Mouse (Mus musculus) embryonic facial prominence, embryonic 15.5 days (tissue): ENCODE data around the gene Ifit1bl2. TPM values are rescaled to one million over a fixed set of nuclear protein-coding genes. Genes with fewer than 3 reads are reported as not detected.
"Not testable (repeated sequence)": the region's sequence is repeated elsewhere in the genome, so short reads cannot be mapped to it uniquely, and the experiment has no call there.

ENCODE experiments used
- ATAC-seq: fragments of 200-750 bp; cut with Nextera tagmentation; 2 replicates; pipeline ENCODE4 v1.8.0; 2017; ENCODE audit warnings: low read depth, moderate TSS enrichment; ENCODE audit not compliant: insufficient number of reproducible peaks, low FRiP score, low TSS enrichment
- H3K27ac ChIP-seq: fragments of 300-500 bp; sonication (generic); replicated peaks from 2 replicates; pipeline ENCODE4 v1.5.1; 2015; ENCODE audit warnings: mild to moderate bottlenecking, inconsistent platforms
- H3K27me3 ChIP-seq: fragments of 300-500 bp; sonication (generic); 2 replicates; pipeline ENCODE4 v1.6.1; 2015; ENCODE audit warnings: inconsistent platforms
- H3K36me3 ChIP-seq: fragments of 300-500 bp; sonication (generic); 2 replicates; pipeline ENCODE4 v1.6.1; 2015; ENCODE audit warnings: mild to moderate bottlenecking, inconsistent platforms
- H3K4me1 ChIP-seq: fragments of 300-500 bp; sonication (generic); 2 replicates; pipeline ENCODE4 v1.6.1; 2015; ENCODE audit warnings: inconsistent platforms
- H3K4me2 ChIP-seq: fragments of 300-500 bp; sonication (generic); replicated peaks from 2 replicates; pipeline ENCODE4 v1.6.1; 2015; ENCODE audit warnings: mild to moderate bottlenecking, inconsistent platforms
- H3K4me3 ChIP-seq: fragments of 300-500 bp; sonication (generic); replicated peaks from 2 replicates; pipeline ENCODE4 v1.5.1; 2015; ENCODE audit warnings: mild to moderate bottlenecking, inconsistent platforms
- H3K9ac ChIP-seq: fragments of 300-500 bp; sonication (generic); 2 replicates; pipeline ENCODE4 v1.6.1; 2015; ENCODE audit warnings: inconsistent platforms
- H3K9me3 ChIP-seq: fragments of 300-500 bp; sonication (generic); replicated peaks from 2 replicates; pipeline ENCODE4 v1.6.1; 2016; ENCODE audit warnings: inconsistent platforms
- WGBS: fragments of 180-500 bp; shearing (Covaris S2); methylation state at CpG from one replicate; pipeline ENCODE4 v1.1.7; 2015; 5-methylcytosine and 5-hydroxymethylcytosine counted together
- polyA plus RNA-seq: library from polyadenylated mRNA; unstranded; fragments of >200 nt; fragmentation: Nextera tagmentation; extraction: Ambion mirVana; gene quantifications from 2 replicates; pipeline ENCODE4 v1.2.1, GENCODE M21; 2015

Ifit1bl2 gene
- polyA plus RNA-seq, 1 experiment from 2014 or later = 0.13 TPM

DNA sequence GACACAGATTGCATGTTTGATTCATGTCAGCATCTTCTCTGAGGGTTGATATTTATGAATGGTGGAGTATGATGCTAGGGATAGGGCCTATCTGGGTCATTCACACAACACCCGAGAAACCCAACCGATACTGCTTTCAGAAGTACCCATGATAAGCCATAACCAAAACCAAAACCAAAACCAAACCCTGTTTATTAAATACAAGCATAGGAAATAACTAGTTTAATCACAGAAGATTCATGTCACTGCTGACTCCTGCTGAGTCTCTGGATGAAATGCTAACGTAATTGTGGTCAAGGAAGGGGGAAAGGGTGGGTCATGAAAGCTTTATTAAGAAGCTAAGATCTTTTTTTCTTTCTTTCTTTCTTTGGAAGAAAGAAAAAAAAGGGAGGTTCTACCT lies 9.7 kb upstream of the Ifit1bl2 start:
- Histone ChIP-seq H3K9me3 (no peaks in the 10 kb centered on the region), H3K4me2 (no peak overlapping the region), H3K9ac (no peak overlapping the region), H3K4me3 (no peak overlapping the region), H3K36me3 (no peaks in the 10 kb centered on the region), H3K27me3 (no peaks in the 10 kb centered on the region), H3K4me1 (no peaks in the 10 kb centered on the region), H3K27ac (no peak overlapping the region)
- WGBS = 78% methylated on average over 3 of the region's 3 CpGs
- ATAC-seq = no peak

DNA sequence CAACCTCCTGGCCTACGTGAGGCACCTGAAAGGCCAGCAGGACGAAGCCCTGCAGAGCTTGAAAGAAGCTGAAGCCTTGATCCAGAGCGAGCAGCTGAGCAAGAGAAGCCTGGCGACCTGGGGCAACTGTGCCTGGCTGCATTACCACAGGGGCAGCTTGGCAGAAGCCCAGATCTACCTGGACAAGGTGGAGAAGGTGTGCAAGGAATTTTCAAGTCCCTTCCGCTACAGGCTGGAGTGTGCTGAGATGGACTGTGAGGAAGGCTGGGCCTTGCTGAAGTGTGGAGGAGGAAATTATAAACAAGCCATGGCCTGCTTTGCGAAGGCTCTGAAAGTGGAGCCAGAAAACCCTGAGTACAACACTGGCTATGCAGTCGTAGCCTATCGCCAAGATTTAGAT lies 7.1 kb upstream of the Ifit1bl2 start:
- H3K9ac ChIP-seq, H3K36me3 ChIP-seq, ATAC-seq, H3K4me2 ChIP-seq, H3K9me3 ChIP-seq, H3K27me3 ChIP-seq, H3K4me1 ChIP-seq, H3K4me3 ChIP-seq, H3K27ac ChIP-seq: not testable (repeated sequence)
- WGBS = 80% methylated on average over 8 of the region's 8 CpGs

DNA sequence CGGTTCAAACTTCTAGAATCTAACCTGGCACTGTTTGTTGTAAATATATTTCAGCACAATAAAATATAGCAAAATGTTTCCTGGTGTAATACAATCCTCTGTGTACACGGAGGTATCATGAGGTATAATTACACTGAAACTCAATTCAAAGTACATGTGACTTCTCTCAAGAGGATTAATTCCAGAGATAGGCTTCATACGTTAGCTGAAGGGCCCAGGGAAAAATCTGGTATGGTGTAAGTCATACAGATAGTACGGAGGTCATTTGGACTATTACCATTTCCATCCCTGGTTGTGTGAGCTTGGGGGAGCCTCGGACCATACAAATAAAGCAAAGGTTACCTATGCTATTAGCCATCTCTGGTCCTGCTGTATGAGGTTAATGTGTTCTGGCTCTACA lies 2.1 kb upstream of the Ifit1bl2 start:
- WGBS = 53% methylated on average over 5 of the region's 5 CpGs
- H3K4me1 ChIP-seq = peaks cover 7% of the 10 kb centered on the region; the same call in 1 of the 2 replicates
- no peak overlapping the region for H3K4me2 ChIP-seq
- H3K27me3 ChIP-seq = no peaks in the 10 kb centered on the region
- no peak overlapping the region for H3K27ac ChIP-seq
- no peak for ATAC-seq
- no peak overlapping the region for H3K9ac ChIP-seq
- no peaks in the 10 kb centered on the region for H3K9me3 ChIP-seq
- no peaks in the 10 kb centered on the region for H3K36me3 ChIP-seq
- H3K4me3 ChIP-seq = no peak overlapping the region

DNA sequence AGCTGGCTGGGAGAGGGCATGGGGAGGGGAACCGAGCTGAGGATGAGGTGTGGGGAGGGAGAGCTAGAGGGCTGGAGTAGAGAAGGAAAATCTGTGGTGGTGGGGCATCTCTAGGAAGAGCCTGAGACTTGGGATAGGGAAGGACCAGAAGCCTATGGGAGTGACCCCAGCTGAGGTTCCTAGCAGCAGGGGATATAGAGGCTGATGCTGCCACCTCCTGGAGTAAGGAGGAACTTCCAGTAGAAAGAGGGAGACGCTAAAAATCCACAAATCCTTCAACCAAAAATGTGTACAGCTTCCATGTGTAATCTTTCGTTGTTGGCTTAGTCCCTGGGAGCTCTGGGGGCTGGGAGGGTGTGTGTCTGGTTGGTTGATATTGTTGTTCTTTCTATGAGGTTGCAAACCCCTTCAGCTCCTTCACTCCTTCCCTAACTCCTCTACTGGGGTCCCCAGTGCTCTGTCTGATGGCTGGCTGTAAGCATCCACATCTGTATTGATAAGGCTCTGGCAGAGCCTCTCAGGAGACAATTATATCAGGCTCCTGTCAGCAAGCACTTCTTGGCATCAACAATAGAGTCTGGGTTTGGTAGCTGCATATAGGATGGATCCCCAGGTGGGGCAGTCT lies 3.5 kb downstream of the Ifit1bl2 start:
- no peak for ATAC-seq
- Histone ChIP-seq H3K27me3 (no peaks in the 10 kb centered on the region), H3K4me3 (no peak overlapping the region), H3K4me2 (no peak overlapping the region), H3K9me3 (no peaks in the 10 kb centered on the region), H3K36me3 (no peaks in the 10 kb centered on the region), H3K27ac (no peak overlapping the region), H3K9ac (no peak overlapping the region), H3K4me1 (peaks cover 7% of the 10 kb centered on the region; the same call in 1 of the 2 replicates)
- WGBS = 8% methylated on average over 3 of the region's 3 CpGs

DNA sequence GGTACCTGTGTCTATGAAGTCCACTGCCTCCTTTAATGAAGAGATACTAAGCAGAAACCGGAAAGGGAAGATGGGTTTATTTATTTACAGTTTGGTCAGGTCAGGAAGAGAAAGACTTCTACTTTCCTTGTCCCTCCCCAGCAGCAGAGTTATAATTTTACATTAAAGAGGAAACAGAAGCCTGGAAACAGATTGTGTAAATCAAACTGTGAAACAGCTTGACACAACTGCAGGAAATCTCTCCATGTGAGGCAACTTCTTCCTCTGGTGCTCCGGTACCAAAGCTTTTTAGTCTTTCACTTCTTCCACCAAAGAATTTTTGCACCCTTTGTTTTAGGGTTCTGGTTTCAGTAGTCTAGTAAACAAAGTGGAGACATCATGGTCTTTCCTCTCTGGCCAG lies 7.1 kb downstream of the Ifit1bl2 start:
- 62% methylated on average over 2 of the region's 2 CpGs for WGBS
- no peak for ATAC-seq
- H3K9me3 ChIP-seq = no peaks in the 10 kb centered on the region

DNA sequence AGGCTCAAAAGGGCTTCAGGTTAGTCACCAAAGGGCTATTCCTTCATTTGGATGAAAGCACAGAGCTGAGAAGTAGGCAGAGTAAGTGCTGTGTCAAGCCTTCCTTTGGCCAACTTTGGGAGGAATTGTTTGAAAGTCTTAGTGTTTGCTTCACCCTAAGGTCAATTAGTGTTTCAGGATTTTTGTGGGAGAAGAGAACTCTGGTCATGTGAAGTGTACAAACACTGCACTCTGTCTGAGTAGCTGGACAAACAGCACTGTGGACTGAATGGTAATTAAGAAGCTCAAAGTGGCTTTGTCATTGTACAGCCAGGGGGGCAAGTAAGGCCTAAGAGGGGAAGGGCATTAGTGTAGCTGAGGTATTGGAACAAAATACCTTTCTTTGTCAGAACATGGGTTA lies 9.1 kb downstream of the Ifit1bl2 start:
- Histone ChIP-seq H3K27me3 (no peaks in the 10 kb centered on the region), H3K9me3 (no peaks in the 10 kb centered on the region), H3K27ac (no peak overlapping the region), H3K9ac (no peak overlapping the region), H3K4me1 (no peaks in the 10 kb centered on the region), H3K4me3 (no peak overlapping the region), H3K4me2 (no peak overlapping the region), H3K36me3 (no peaks in the 10 kb centered on the region)
- no peak for ATAC-seq

More for the DNA sequence above, 7.1 kb downstream of the Ifit1bl2 start:
- Histone ChIP-seq H3K4me2 (no peak overlapping the region), H3K9ac (no peak overlapping the region), H3K4me1 (no peaks in the 10 kb centered on the region), H3K27me3 (no peaks in the 10 kb centered on the region), H3K36me3 (no peaks in the 10 kb centered on the region), H3K27ac (no peak overlapping the region), H3K4me3 (no peak overlapping the region)

DNA sequence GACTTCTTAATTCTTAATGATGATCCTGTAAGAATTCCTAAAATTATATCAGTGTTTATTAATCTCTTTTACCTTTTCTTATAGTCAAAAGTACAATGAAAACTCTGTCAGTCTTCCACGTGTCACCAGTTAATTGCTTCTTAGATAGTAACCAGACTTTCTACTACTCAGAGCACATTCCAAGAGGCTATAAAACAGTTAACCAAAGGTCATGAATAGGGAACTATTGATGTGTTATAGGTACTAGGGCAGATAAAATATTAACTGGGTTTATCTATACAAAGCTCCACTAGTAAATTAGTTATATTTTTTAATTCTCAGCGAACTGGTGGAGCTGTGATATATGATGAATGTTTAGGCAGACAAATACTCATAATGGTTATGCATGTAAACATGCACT lies 13.0 kb downstream of the Ifit1bl2 start:
- 66% methylated on average over 2 of the region's 2 CpGs for WGBS
- Histone ChIP-seq H3K4me2 (no peak overlapping the region), H3K9me3 (no peaks in the 10 kb centered on the region), H3K27ac (no peak overlapping the region), H3K27me3 (no peaks in the 10 kb centered on the region), H3K9ac (no peak overlapping the region), H3K4me1 (no peaks in the 10 kb centered on the region), H3K36me3 (no peaks in the 10 kb centered on the region), H3K4me3 (no peak overlapping the region)
- ATAC-seq = no peak

DNA sequence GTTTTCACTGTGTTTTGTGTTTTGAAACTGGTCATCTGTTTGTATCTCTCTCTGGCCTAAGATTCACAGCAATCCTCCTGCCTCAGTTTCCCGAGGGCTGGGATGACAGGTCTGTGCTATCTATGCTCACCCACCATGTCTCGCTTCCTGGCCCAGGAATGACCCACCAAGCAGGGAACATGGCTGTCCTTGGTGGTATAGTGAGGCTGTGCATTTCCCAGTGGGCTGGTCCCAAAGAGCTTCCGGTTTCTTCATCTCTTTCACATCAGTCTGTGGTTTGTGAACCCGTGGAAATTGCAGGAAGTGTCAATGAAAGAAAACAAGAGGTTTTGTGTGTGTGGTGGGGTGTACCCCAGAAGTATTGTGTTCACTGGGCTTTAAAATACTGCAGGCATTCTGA lies 15.9 kb downstream of the Ifit1bl2 start:
- Histone ChIP-seq H3K4me3 (no peak overlapping the region), H3K9me3 (no peaks in the 10 kb centered on the region), H3K9ac (no peak overlapping the region), H3K27me3 (no peaks in the 10 kb centered on the region), H3K4me1 (no peaks in the 10 kb centered on the region), H3K36me3 (no peaks in the 10 kb centered on the region), H3K27ac (no peak overlapping the region), H3K4me2 (no peak overlapping the region)
- ATAC-seq = no peak
- 75% methylated on average over 4 of the region's 4 CpGs for WGBS

DNA sequence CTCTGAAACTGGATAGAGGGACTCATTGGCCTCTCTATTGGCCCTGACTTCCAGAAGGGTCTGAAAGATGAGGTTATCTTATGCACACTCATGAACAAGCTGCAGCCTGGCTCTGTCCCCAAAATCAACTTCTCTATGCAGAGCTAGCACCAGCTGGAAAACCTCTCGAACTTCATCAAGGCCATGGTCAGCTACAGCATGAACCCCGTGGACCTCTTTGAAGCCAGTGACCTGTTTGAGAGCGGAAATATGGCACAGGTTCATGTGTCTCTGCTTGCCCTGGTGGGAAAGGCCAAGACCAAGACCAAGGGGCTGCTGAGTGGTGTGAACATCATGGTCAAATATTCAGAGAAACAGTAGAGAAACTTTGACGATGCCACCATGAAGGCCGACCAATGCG lies 16.8 kb downstream of the Ifit1bl2 start:
- Histone ChIP-seq H3K9me3 (no peaks in the 10 kb centered on the region), H3K36me3 (no peaks in the 10 kb centered on the region), H3K27me3 (no peaks in the 10 kb centered on the region), H3K4me2 (no peak overlapping the region), H3K9ac (no peak overlapping the region), H3K4me1 (no peaks in the 10 kb centered on the region), H3K4me3 (no peak overlapping the region), H3K27ac (no peak overlapping the region)
- WGBS = 94% methylated on average over 6 of the region's 6 CpGs
- no peak for ATAC-seq

DNA sequence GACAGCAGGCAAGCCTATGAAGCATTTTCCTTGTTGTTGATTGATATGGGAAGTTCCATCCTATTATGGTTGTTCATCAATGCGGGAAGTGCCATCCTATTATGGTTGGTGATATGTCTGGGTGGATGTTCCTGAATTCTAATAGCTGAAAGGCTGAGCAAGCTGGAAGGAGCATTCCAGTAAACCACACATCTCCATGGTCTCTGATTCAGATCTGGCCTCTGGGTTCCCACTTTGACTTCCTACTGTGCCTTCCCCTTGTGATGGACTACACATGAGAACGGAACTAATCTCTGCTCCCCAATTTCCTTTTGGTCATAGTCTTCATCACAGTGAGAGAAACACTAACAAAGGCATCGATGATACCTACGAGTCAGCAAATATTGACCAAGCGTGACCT lies 19.7 kb downstream of the Ifit1bl2 start:
- H3K27me3 ChIP-seq = no peaks in the 10 kb centered on the region
- H3K9ac ChIP-seq = no peak overlapping the region
- H3K9me3 ChIP-seq = no peaks in the 10 kb centered on the region
- H3K4me3 ChIP-seq = no peak overlapping the region
- H3K36me3 ChIP-seq = no peaks in the 10 kb centered on the region
- no peak for ATAC-seq
- no peak overlapping the region for H3K27ac ChIP-seq
- WGBS = 91% methylated on average over 5 of the region's 5 CpGs
- no peak overlapping the region for H3K4me2 ChIP-seq
- no peaks in the 10 kb centered on the region for H3K4me1 ChIP-seq

DNA sequence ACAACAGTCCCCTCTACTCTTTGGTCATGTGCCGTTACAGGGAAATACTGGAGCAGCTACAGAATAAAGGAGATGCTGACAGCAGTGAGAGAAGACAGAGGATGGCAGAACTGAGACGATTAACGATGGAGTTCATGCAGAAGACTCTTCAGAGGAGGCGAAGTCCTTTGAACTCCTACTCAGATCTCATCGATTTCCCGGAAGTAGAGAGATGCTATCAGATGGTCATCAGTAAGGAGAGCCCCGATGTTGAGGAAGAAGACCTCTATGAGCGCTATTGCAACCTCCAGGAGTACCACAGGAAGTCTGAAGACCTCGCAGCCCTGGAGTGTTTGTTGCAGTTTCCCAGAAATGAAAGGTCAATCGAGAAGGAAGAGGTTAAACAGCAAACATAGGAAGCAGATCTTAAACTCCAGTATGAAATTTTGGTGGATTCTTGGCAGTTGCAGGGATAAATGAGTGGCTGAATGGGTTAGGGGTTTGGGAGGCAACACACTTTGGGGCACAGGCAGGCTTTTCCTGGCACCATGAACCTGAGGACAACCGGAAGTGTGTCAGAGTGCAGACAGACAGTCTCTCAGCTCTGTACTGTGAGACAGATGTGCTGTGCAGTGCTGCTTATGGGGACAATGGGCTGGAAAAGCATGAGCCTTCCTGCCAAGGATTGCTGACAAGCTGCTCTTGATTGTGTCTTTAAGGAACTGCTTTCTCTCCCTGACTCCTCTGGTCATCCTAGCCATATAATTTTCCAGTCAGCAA lies 28.1 kb downstream of the Ifit1bl2 start:
- not testable (repeated sequence) for H3K36me3 ChIP-seq, ATAC-seq, H3K27ac ChIP-seq, H3K9me3 ChIP-seq, H3K4me1 ChIP-seq, H3K4me2 ChIP-seq, H3K27me3 ChIP-seq, H3K9ac ChIP-seq, H3K4me3 ChIP-seq
- WGBS = 74% methylated on average over 5 of the region's 11 CpGs

DNA sequence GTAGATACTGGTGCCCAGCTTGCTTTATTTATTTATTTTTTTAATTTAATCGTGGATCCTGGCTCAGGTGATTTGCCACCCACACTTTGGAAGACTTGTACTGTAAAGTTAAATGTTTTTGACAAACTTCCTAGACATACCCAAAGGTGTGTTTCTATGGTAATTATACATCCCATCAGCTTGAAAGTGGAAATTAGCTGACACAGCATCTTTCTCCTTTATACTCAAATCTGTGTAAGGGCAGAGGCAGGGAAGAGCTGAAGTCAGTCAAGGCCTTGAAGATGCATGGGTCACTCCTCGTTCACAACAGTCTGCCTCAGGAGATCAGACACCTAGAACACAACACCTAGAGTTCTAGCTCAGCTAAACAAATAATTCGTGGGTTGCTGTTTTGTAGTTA lies 30.4 kb downstream of the Ifit1bl2 start:
- H3K4me2 ChIP-seq, H3K36me3 ChIP-seq, H3K4me1 ChIP-seq, H3K27me3 ChIP-seq, H3K4me3 ChIP-seq, H3K9ac ChIP-seq, H3K27ac ChIP-seq, ATAC-seq, H3K9me3 ChIP-seq: not testable (repeated sequence)
- WGBS = 69% methylated on average over 3 of the region's 3 CpGs
